Mouse (Mus musculus) central nervous system, embryonic 18 days (tissue): ENCODE data around the gene Carns1. TPM values are rescaled to one million over a fixed set of nuclear protein-coding genes. Genes with fewer than 3 reads are reported as not detected.

ENCODE experiments used
- polyA plus RNA-seq: library from polyadenylated mRNA; depleted of rRNA; stranded (reverse); fragments of >200 nt; gene quantifications from 2 replicates; pipeline ENCODE4 v1.2.3, GENCODE M21; 2012; rRNA removed

Carns1 gene
- polyA plus RNA-seq = 4.6 and 4.9 TPM in 2 replicates

GRCm38 (mm10) chr19:4175368-4175947, at the start of gene Carns1:
Carns1 (minus strand) TSS chr19:4175479.

GRCm38 (mm10) chr19:4214071-4214770, 38.9 kb upstream of the Carns1 start, which contains the start of the genes Clcf1 and AC109138.7:
Clcf1 (plus strand) TSS chr19:4214238.
AC109138.7 (plus strand) TSS chr19:4214357.

GRCm38 (mm10) chr19:4201291-4201909, 26.1 kb upstream of the Carns1 start, which contains the start of gene Rad9a:
Rad9a (minus strand) TSS chr19:4201662.

GRCm38 (mm10) chr19:4191528-4192250, 16.4 kb upstream of the Carns1 start, which contains the start of gene Ppp1ca:
Ppp1ca (plus strand) TSS chr19:4192065.

GRCm38 (mm10) chr19:4190831-4191334, 15.6 kb upstream of the Carns1 start, which contains the start of gene Tbc1d10c:
Tbc1d10c (minus strand) TSS chr19:4191284.

GRCm38 (mm10) chr19:4162646-4163542, 12.4 kb downstream of the Carns1 start, which contains the start of gene Rps6kb2:
Rps6kb2 (minus strand) TSS chr19:4163354.

DNA sequence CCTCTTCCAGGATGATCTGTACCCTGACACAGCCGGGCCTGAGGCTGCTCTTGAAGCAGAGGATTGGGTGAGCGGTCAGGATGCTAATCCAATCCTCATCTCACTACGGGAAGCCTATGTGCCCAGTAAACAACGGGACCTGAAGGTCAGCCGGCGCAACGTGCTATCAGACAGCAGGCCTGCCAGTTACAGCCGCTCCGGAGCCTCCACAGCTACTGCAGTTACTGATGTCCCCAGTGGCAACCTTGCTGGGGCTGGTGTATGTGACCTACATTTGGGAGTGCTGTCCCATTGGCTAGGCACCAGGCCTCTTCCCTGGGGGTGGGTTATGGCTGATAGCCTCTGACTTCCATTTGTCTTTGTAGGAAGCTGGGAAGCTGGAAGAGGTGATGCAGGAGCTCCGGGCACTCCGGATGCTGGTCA, 22.0 kb downstream of the Carns1 start, which contains the start of gene Ptprcap:
Gene Ptprcap (plus strand): TSS at position 373 of the 423 bp plus-strand sequence.

GRCm38 (mm10) chr19:4148491-4148806, 26.8 kb downstream of the Carns1 start, which contains the start of gene Coro1b:
Coro1b (plus strand) TSS chr19:4148619.

DNA sequence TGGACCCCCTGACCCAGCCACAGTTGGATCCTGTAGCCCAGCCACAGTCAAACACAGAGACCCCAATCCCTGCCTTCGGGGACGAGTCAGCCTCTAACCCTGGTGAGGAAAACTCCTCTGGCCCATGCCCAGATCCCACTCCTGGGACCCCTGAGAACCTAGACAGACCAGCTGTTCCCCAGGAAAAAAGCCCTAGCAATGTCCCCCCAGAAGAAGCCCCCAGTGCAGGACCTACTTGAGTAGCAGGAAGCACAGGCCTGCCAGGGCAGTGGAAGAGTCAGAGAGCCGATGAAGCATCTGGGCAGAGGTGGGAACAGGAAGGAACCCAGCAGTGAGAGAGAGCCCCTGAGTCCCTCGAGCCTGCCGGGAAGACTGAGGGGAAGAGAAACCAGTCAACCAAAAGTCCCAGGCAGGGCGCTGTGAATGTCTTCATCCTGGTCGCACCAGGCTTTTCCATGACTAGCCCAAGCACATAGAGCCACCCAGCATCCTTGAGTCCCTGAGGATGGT, 31.5 kb downstream of the Carns1 start, which contains the start of gene Cabp4:
Gene Cabp4 (minus strand): TSS at position 275 of the 510 bp plus-strand sequence.

DNA sequence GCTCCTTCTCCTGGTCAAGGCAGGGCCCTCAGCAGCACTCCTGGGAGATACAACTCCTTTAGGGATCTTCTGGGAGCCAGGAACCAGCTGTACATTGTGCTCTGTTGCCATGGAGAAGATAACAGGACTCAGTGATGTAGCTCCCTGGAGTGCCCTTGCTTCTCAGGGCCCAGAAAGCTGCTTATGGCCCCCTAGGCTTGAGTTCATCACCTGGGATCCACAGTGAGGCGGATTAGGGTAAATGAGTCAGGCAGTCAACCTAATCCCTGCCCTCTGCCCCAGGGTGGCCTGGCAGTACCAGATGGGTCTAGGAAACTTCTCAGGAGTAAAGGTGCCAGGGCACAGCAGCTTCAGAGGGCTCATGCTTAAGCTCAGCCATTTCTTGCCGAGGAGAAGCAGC, 35.8 kb downstream of the Carns1 start, which contains the start of gene Gpr152:
Gene Gpr152 (plus strand): TSS at position 342 of the 400 bp plus-strand sequence.

DNA sequence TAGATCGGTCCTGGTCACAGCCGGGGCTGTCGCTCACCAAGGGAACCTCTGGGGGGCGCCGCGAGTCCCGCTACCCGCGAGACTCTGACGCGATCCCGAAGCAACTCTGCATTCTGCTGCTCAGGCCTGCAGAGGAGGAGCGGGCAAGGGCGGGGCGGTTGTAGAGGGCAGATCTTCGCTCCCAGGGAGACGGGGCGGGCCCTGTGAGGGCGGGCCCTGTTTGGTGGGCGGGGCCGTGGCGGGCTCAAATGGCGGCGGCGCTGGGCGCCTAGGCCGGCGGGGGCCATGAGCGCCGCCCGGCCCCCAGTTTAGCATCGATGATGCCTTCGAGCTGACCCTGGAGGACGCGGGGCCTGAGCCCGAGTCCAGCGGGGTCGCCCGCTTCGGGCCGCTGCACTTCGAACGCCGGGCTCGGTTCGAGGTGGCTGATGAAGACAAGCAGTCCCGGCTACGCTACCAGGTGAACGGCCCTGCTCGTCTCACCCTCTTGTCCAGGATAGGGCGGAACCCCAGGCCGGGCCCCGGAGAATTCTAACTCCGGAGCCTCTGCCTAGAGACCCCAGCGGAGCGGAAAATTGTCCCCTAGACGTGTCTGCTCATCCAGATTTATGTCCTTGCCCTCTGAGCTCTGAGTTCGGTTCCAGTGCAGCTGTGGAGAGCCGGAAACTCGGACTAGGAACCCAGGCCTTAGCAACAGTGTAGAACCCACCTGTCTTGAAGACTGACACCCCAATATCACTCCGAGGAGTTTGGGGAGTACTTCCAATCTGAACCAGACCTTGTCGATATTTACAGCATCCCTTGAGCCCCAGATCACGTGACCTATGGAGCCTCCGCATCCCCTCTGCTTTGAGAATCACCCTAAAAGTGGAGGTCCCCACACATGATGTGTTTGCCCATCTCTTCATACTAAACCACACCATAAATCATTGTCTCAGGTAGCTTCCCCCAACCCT, 49.3 kb downstream of the Carns1 start, which contains the start of gene Aip:
Gene Aip (minus strand): TSS at position 118 of the 956 bp plus-strand sequence.

Other genes starting within 250 kb of the Carns1 start
- gene Aldh3b1, start 245.7 kb downstream of the Carns1 start, polyA plus RNA-seq = 1.9 and 2.2 TPM in 2 replicates
- gene Unc93b1, start 240.3 kb downstream of the Carns1 start, polyA plus RNA-seq = 10.5 and 11.1 TPM in 2 replicates
- 0.03 TPM in 2 replicates for gene Aldh3b3, start 216.8 kb downstream of the Carns1 start, polyA plus RNA-seq
- gene Aldh3b2, start 203.2 kb downstream of the Carns1 start, polyA plus RNA-seq = 1.4 and 1.5 TPM in 2 replicates
- gene Acy3, start 188.9 kb downstream of the Carns1 start, polyA plus RNA-seq = 2.5 and 3.3 TPM in 2 replicates
- gene Tbx10, start 182.7 kb downstream of the Carns1 start, polyA plus RNA-seq = 0.04 and 0.07 TPM in 2 replicates
- gene Nudt8, start 174.9 kb downstream of the Carns1 start, polyA plus RNA-seq = 10.6 and 16.8 TPM in 2 replicates
- 8.0 and 9.6 TPM in 2 replicates for gene Gm49405, start 174.9 kb downstream of the Carns1 start, polyA plus RNA-seq
- 25.8 and 27.8 TPM in 2 replicates for gene Doc2g, start 172.2 kb downstream of the Carns1 start, polyA plus RNA-seq
- gene Ndufv1, start 162.7 kb downstream of the Carns1 start, polyA plus RNA-seq = 204 and 205 TPM in 2 replicates
- 361 and 368 TPM in 2 replicates for gene Gstp1, start 137.5 kb downstream of the Carns1 start, polyA plus RNA-seq
- 3.1 and 10.4 TPM in 2 replicates for gene Gstp2, start 129.5 kb downstream of the Carns1 start, polyA plus RNA-seq
- not detected in 2 replicates for gene Gstp3, start 115.9 kb downstream of the Carns1 start, polyA plus RNA-seq
- 0.25 TPM in 1 of 2 replicates, not detected in the other for gene Cabp2, start 93.9 kb downstream of the Carns1 start, polyA plus RNA-seq
- 61.3 and 62.9 TPM in 2 replicates for gene Cdk2ap2, start 78.3 kb downstream of the Carns1 start, polyA plus RNA-seq
- gene Pitpnm1, start 75.5 kb downstream of the Carns1 start, polyA plus RNA-seq = 217 and 226 TPM in 2 replicates
- 116 and 124 TPM in 2 replicates for gene Aip, start 49.6 kb downstream of the Carns1 start, polyA plus RNA-seq
- 0.03 and 0.06 TPM in 2 replicates for gene Gpr152, start 35.7 kb downstream of the Carns1 start, polyA plus RNA-seq
- 0.08 and 0.12 TPM in 2 replicates for gene Cabp4, start 31.4 kb downstream of the Carns1 start, polyA plus RNA-seq
- gene Coro1b, start 26.9 kb downstream of the Carns1 start, polyA plus RNA-seq = 261 and 276 TPM in 2 replicates
- gene Ptprcap, start 21.9 kb downstream of the Carns1 start, polyA plus RNA-seq = 1.1 and 1.3 TPM in 2 replicates
- 60.8 and 68.3 TPM in 2 replicates for gene Rps6kb2, start 12.1 kb downstream of the Carns1 start, polyA plus RNA-seq
- 1.7 and 2.6 TPM in 2 replicates for gene Tbc1d10c, start 15.8 kb upstream of the Carns1 start, polyA plus RNA-seq
- gene Ppp1ca, start 16.6 kb upstream of the Carns1 start, polyA plus RNA-seq = 380 and 382 TPM in 2 replicates
- gene Rad9a, start 26.2 kb upstream of the Carns1 start, polyA plus RNA-seq = 30.2 and 30.5 TPM in 2 replicates
- 3.0 and 3.1 TPM in 2 replicates for gene Clcf1, start 38.8 kb upstream of the Carns1 start, polyA plus RNA-seq
- gene AC109138.7, start 38.9 kb upstream of the Carns1 start, polyA plus RNA-seq = not detected in 2 replicates
- gene Pold4, start 56.4 kb upstream of the Carns1 start, polyA plus RNA-seq = 29.7 and 31.3 TPM in 2 replicates
- 75.1 and 87.8 TPM in 2 replicates for gene Ssh3, start 93.7 kb upstream of the Carns1 start, polyA plus RNA-seq
- gene Ankrd13d, start 107.7 kb upstream of the Carns1 start, polyA plus RNA-seq = 85.6 and 86.4 TPM in 2 replicates
- 118 and 127 TPM in 2 replicates for gene Grk2, start 130.7 kb upstream of the Carns1 start, polyA plus RNA-seq
- gene Kdm2a, start 222.8 kb upstream of the Carns1 start, polyA plus RNA-seq = 66.0 and 69.0 TPM in 2 replicates